Mouse (Mus musculus) layer of hippocampus, adult 8-10 months (tissue): ENCODE data around the gene Zfr. TPM values are rescaled to one million over a fixed set of nuclear protein-coding genes. Genes with fewer than 3 reads are reported as not detected.
"Not testable (repeated sequence)": the region's sequence is repeated elsewhere in the genome, so short reads cannot be mapped to it uniquely, and the experiment has no call there.

Source experiments
- DNase-seq, 2 experiments: peaks; one replicate each; pipeline ENCODE4 v3.0.0; 2022; ENCODE audit warnings: low spot score in 2 of 2
- total RNA-seq, 4 experiments: library from RNA; stranded (reverse); gene quantifications; 2 replicates each; pipeline ENCODE4 v1.2.4; 2022

Zfr gene
- total RNA-seq, 4 experiments from 2014 or later = 275 to 344 (median 299) TPM

GRCm38 (mm10) chr15:12214531-12215414 is 97.1 kb downstream of the Zfr start:
- no peak for DNase-seq

- peak; percentile 84 to 90 for DNase-seq
Observed at GRCm38 (mm10) chr15:12215415-12215718, 97.7 kb downstream of the Zfr start.

GRCm38 (mm10) chr15:12216119-12216518 is 98.5 kb downstream of the Zfr start:
- no peak for DNase-seq

GRCm38 (mm10) chr15:12216798-12217197 is 99.2 kb downstream of the Zfr start:
- DNase-seq = no peak

- DNase-seq = not testable (repeated sequence)
Observed at GRCm38 (mm10) chr15:12217332-12217731, 99.7 kb downstream of the Zfr start.

- DNase-seq = no peak
Observed at GRCm38 (mm10) chr15:12217849-12218248, 100.2 kb downstream of the Zfr start.

- no peak for DNase-seq
Observed at GRCm38 (mm10) chr15:12218583-12219382, 101.2 kb downstream of the Zfr start.

- no peak for DNase-seq
Observed at GRCm38 (mm10) chr15:12221131-12221530, 103.5 kb downstream of the Zfr start.

GRCm38 (mm10) chr15:12222564-12223302 is 105.1 kb downstream of the Zfr start:
- DNase-seq = no peak

GRCm38 (mm10) chr15:12223393-12223792 is 105.8 kb downstream of the Zfr start:
- DNase-seq = no peak

- no peak for DNase-seq
Observed at GRCm38 (mm10) chr15:12224239-12224638, 106.6 kb downstream of the Zfr start.

- DNase-seq = no peak
Observed at GRCm38 (mm10) chr15:12225062-12225461, 107.4 kb downstream of the Zfr start.

GRCm38 (mm10) chr15:12226908-12227307 is 109.3 kb downstream of the Zfr start:
- DNase-seq = no peak

- DNase-seq = no peak
Observed at GRCm38 (mm10) chr15:12227355-12227754, 109.7 kb downstream of the Zfr start.

- no peak for DNase-seq
Observed at GRCm38 (mm10) chr15:12229603-12230242, 112.1 kb downstream of the Zfr start.

- DNase-seq = no peak
Observed at GRCm38 (mm10) chr15:12230243-12230935, 112.8 kb downstream of the Zfr start.

- no peak for DNase-seq
Observed at GRCm38 (mm10) chr15:12231462-12231861, 113.8 kb downstream of the Zfr start.

GRCm38 (mm10) chr15:12232429-12232828 is 114.8 kb downstream of the Zfr start:
- DNase-seq = no peak

GRCm38 (mm10) chr15:12233021-12233420 is 115.4 kb downstream of the Zfr start:
- no peak for DNase-seq
